Mouse (Mus musculus) MEL (cell line): Measurements from ENCODE around the gene Atp2c1. TPM values are rescaled to one million over a fixed set of nuclear protein-coding genes. Genes with fewer than 3 reads are reported as not detected.

Experiments used
- DNase-seq: peaks from one replicate; pipeline ENCODE4 v3.0.0; 2011; ENCODE audit warnings: low read depth, low spot score
- H3K27ac ChIP-seq: 2 replicates; pipeline ENCODE4 v1.5.1; 2012; ENCODE audit warnings: low read depth, mild to moderate bottlenecking, control low read depth, low read length, moderate library complexity; ENCODE audit not compliant: control insufficient read depth
- H3K27me3 ChIP-seq, 2 experiments: fragments of 150-350 bp in 1 of 2; sonication (generic) in 1 of 2; 2 replicates each; pipeline ENCODE4 v1.6.1; 2012; ENCODE audit warnings: low read length in 2 of 2, mild to moderate bottlenecking in 2 of 2, improper control_type of control experiment in 1 of 2, moderate library complexity in 1 of 2; ENCODE audit not compliant: insufficient read depth in 2 of 2, control insufficient read depth in 1 of 2
- H3K36me3 ChIP-seq, 2 experiments: 2 replicates each; pipeline ENCODE4 v1.6.1; 2012 to 2014; ENCODE audit warnings: low read length in 2 of 2, improper control_type of control experiment in 1 of 2, inconsistent platforms in 1 of 2, mild to moderate bottlenecking in 1 of 2; ENCODE audit not compliant: insufficient read depth in 2 of 2, control insufficient read depth in 1 of 2
- H3K4me1 ChIP-seq, 2 experiments: fragments of 150-350 bp in 1 of 2; sonication (generic) in 1 of 2; 2 replicates each; pipeline ENCODE4 v1.6.1; 2012; ENCODE audit warnings: low read length in 2 of 2, improper control_type of control experiment in 1 of 2, mild to moderate bottlenecking in 1 of 2; ENCODE audit not compliant: insufficient read depth in 2 of 2, control insufficient read depth in 1 of 2
- H3K4me3 ChIP-seq, 2 experiments: fragments of 150-350 bp in 1 of 2; sonication (generic) in 1 of 2; 2 replicates each; pipeline ENCODE4 v1.5.1; 2012; ENCODE audit warnings: low read depth in 2 of 2, low read length in 2 of 2, mild to moderate bottlenecking in 2 of 2, moderate library complexity in 2 of 2, control low read depth in 1 of 2, improper control_type of control experiment in 1 of 2; ENCODE audit not compliant: control insufficient read depth in 1 of 2, insufficient read depth in 1 of 2
- H3K79me2 ChIP-seq: 2 replicates; pipeline ENCODE4 v1.6.1; 2012; ENCODE audit warnings: mild to moderate bottlenecking, low read length, moderate library complexity; ENCODE audit not compliant: control insufficient read depth, poor library complexity, insufficient read depth
- H3K9ac ChIP-seq: 2 replicates; pipeline ENCODE4 v1.6.1; 2012; ENCODE audit warnings: low read depth, mild to moderate bottlenecking, control low read depth, low read length, moderate library complexity; ENCODE audit not compliant: control insufficient read depth, poor library complexity, severe bottlenecking
- H3K9me3 ChIP-seq: fragments of 150-350 bp; sonication (generic); replicated peaks from 2 replicates; pipeline ENCODE4 v1.6.1; 2012; ENCODE audit warnings: mild to moderate bottlenecking, low read length, improper control_type of control experiment, moderate library complexity; ENCODE audit not compliant: insufficient read depth
- BHLHE40 ChIP-seq: IDR thresholded peaks from 2 replicates; pipeline ENCODE4 v1.6.1; 2012; ENCODE audit warnings: low read depth, mild to moderate bottlenecking, inconsistent platforms, low read length, improper control_type of control experiment, borderline replicate concordance
- CHD1 ChIP-seq: IDR thresholded peaks from 2 replicates; pipeline ENCODE4 v1.6.1; 2012; ENCODE audit warnings: low read depth, mild to moderate bottlenecking, inconsistent platforms, low read length, improper control_type of control experiment
- CHD2 ChIP-seq: IDR thresholded peaks from 2 replicates; pipeline ENCODE4 v1.6.1; 2011; ENCODE audit warnings: low read length, improper control_type of control experiment
- E2F4 ChIP-seq: IDR thresholded peaks from 2 replicates; pipeline ENCODE4 v1.6.1; 2011; ENCODE audit warnings: low read depth, low read length, improper control_type of control experiment, borderline replicate concordance
- ELF1 ChIP-seq: IDR thresholded peaks from 2 replicates; pipeline ENCODE4 v1.6.1; 2014; ENCODE audit warnings: low read depth, mild to moderate bottlenecking, inconsistent platforms, low read length, improper control_type of control experiment, moderate library complexity
- EP300 ChIP-seq, 2 experiments: IDR thresholded peaks; 2 replicates each; pipeline ENCODE4 v1.6.1; 2011; ENCODE audit warnings: improper control_type of control experiment in 2 of 2, low read length in 2 of 2, low read depth in 1 of 2, mild to moderate bottlenecking in 1 of 2
- ETS1 ChIP-seq: IDR thresholded peaks from 2 replicates; pipeline ENCODE4 v1.6.1; 2012; ENCODE audit warnings: low read depth, mild to moderate bottlenecking, inconsistent platforms, low read length, improper control_type of control experiment, moderate library complexity
- GABPA ChIP-seq: IDR thresholded peaks from 2 replicates; pipeline ENCODE4 v1.6.1; 2012; ENCODE audit warnings: low read depth, mild to moderate bottlenecking, inconsistent platforms, low read length, improper control_type of control experiment, moderate library complexity
- GATA1 ChIP-seq: IDR thresholded peaks from 2 replicates; pipeline ENCODE4 v1.6.1; 2011; ENCODE audit warnings: low read depth, low read length, improper control_type of control experiment
- HCFC1 ChIP-seq: IDR thresholded peaks from 2 replicates; pipeline ENCODE4 v1.6.1; 2012; ENCODE audit warnings: low read depth, mild to moderate bottlenecking, inconsistent platforms, low read length, improper control_type of control experiment, moderate library complexity
- MAFK ChIP-seq: IDR thresholded peaks from 2 replicates; pipeline ENCODE4 v1.6.1; 2011; ENCODE audit warnings: low read depth, mild to moderate bottlenecking, low read length, improper control_type of control experiment, borderline replicate concordance
- MAX ChIP-seq: IDR thresholded peaks from 2 replicates; pipeline ENCODE4 v1.6.1; 2011; ENCODE audit warnings: low read length, improper control_type of control experiment
- MAZ ChIP-seq: IDR thresholded peaks from 2 replicates; pipeline ENCODE4 v1.6.1; 2012; ENCODE audit warnings: low read depth, mild to moderate bottlenecking, inconsistent platforms, low read length, improper control_type of control experiment
- MEF2A ChIP-seq: IDR thresholded peaks from 2 replicates; pipeline ENCODE4 v1.6.1; 2014; ENCODE audit warnings: low read depth, mild to moderate bottlenecking, inconsistent platforms, low read length, improper control_type of control experiment; ENCODE audit not compliant: poor library complexity, insufficient replicate concordance, severe bottlenecking; ENCODE audit errors: extremely low read depth
- MXI1 ChIP-seq: IDR thresholded peaks from 2 replicates; pipeline ENCODE4 v1.6.1; 2011; ENCODE audit warnings: mild to moderate bottlenecking, low read depth, low read length, improper control_type of control experiment
- MYB ChIP-seq: IDR thresholded peaks from 2 replicates; pipeline ENCODE4 v1.6.1; 2011; ENCODE audit warnings: mild to moderate bottlenecking, low read depth, low read length, improper control_type of control experiment
- MYC ChIP-seq: IDR thresholded peaks from 2 replicates; pipeline ENCODE4 v1.6.1; 2011; ENCODE audit warnings: low read depth, mild to moderate bottlenecking, low read length, improper control_type of control experiment, moderate library complexity
- NRF1 ChIP-seq: IDR thresholded peaks from 2 replicates; pipeline ENCODE4 v1.6.1; 2014; ENCODE audit warnings: low read depth, mild to moderate bottlenecking, inconsistent platforms, low read length, improper control_type of control experiment, moderate library complexity; ENCODE audit not compliant: poor library complexity, insufficient read depth, severe bottlenecking
- POLR2A ChIP-seq, 2 experiments: IDR thresholded peaks; 2 replicates each; pipeline ENCODE4 v1.6.1; 2011 to 2012; ENCODE audit warnings: low read length in 2 of 2, mild to moderate bottlenecking in 2 of 2, control low read depth in 1 of 2, improper control_type of control experiment in 1 of 2, low read depth in 1 of 2, moderate library complexity in 1 of 2; ENCODE audit not compliant: control insufficient read depth in 1 of 2, insufficient read depth in 1 of 2, poor library complexity in 1 of 2
- POLR2AphosphoS2 ChIP-seq: IDR thresholded peaks from 2 replicates; pipeline ENCODE4 v1.6.1; 2011; ENCODE audit warnings: low read length, improper control_type of control experiment
- POLR2AphosphoS5 ChIP-seq: IDR thresholded peaks from 2 replicates; pipeline ENCODE4 v1.6.1; 2012; ENCODE audit warnings: low read depth, borderline replicate concordance, mild to moderate bottlenecking, inconsistent platforms, low read length, moderate library complexity, mixed read lengths
- RAD21 ChIP-seq: IDR thresholded peaks from 2 replicates; pipeline ENCODE4 v1.6.1; 2011; ENCODE audit warnings: mild to moderate bottlenecking, low read depth, low read length, improper control_type of control experiment
- RCOR1 ChIP-seq: IDR thresholded peaks from 2 replicates; pipeline ENCODE4 v1.6.1; 2012; ENCODE audit warnings: low read depth, mild to moderate bottlenecking, inconsistent platforms, low read length, improper control_type of control experiment
- SIN3A ChIP-seq: IDR thresholded peaks from 2 replicates; pipeline ENCODE4 v1.6.1; 2012; ENCODE audit warnings: low read length, improper control_type of control experiment, inconsistent platforms
- SMC3 ChIP-seq: IDR thresholded peaks from 2 replicates; pipeline ENCODE4 v1.6.1; 2011; ENCODE audit warnings: low read depth, low read length, improper control_type of control experiment
- TAL1 ChIP-seq: IDR thresholded peaks from 2 replicates; pipeline ENCODE4 v1.6.1; 2012; ENCODE audit warnings: mild to moderate bottlenecking, inconsistent platforms, low read length, moderate library complexity, mixed read lengths
- TBP ChIP-seq: IDR thresholded peaks from 2 replicates; pipeline ENCODE4 v1.8.0; 2011; ENCODE audit warnings: low read depth, low read length, improper control_type of control experiment
- TCF12 ChIP-seq: IDR thresholded peaks from 2 replicates; pipeline ENCODE4 v1.6.1; 2014; ENCODE audit warnings: low read depth, mild to moderate bottlenecking, inconsistent platforms, low read length, improper control_type of control experiment, moderate library complexity
- UBTF ChIP-seq: IDR thresholded peaks from 2 replicates; pipeline ENCODE4 v1.6.1; 2012; ENCODE audit warnings: low read depth, mild to moderate bottlenecking, inconsistent platforms, low read length, improper control_type of control experiment, moderate library complexity, borderline replicate concordance; ENCODE audit not compliant: insufficient read depth
- USF1 ChIP-seq: IDR thresholded peaks from 2 replicates; pipeline ENCODE4 v1.6.1; 2014; ENCODE audit warnings: low read depth, mild to moderate bottlenecking, inconsistent platforms, low read length, improper control_type of control experiment, moderate library complexity
- USF2 ChIP-seq, 2 experiments: IDR thresholded peaks; 2 replicates each; pipeline ENCODE4 v1.6.1; 2011 to 2012; ENCODE audit warnings: improper control_type of control experiment in 2 of 2, low read length in 2 of 2, borderline replicate concordance in 1 of 2, inconsistent platforms in 1 of 2, low read depth in 1 of 2, mild to moderate bottlenecking in 1 of 2; ENCODE audit not compliant: insufficient read depth in 1 of 2
- ZC3H11A ChIP-seq: IDR thresholded peaks from 2 replicates; pipeline ENCODE4 v1.6.1; 2012; ENCODE audit warnings: low read depth, mild to moderate bottlenecking, inconsistent platforms, low read length, improper control_type of control experiment
- ZKSCAN1 ChIP-seq: IDR thresholded peaks from 2 replicates; pipeline ENCODE4 v1.6.1; 2012; ENCODE audit warnings: low read depth, mild to moderate bottlenecking, inconsistent platforms, low read length, improper control_type of control experiment, moderate library complexity
- ZMIZ1 ChIP-seq: IDR thresholded peaks from 2 replicates; pipeline ENCODE4 v1.6.1; 2012; ENCODE audit warnings: low read depth, mild to moderate bottlenecking, inconsistent platforms, low read length, improper control_type of control experiment, moderate library complexity
- ZNF384 ChIP-seq: IDR thresholded peaks from 2 replicates; pipeline ENCODE4 v1.6.1; 2012; ENCODE audit warnings: low read depth, mild to moderate bottlenecking, inconsistent platforms, low read length, improper control_type of control experiment
- polyA plus RNA-seq, 2 experiments: library from polyadenylated mRNA; stranded (reverse) in 1 of 2; unstranded in 1 of 2; fragments of >175 nt in 1 of 2; fragments of >200 nt in 1 of 2; gene quantifications; 2 replicates each; pipeline versions ENCODE4 v1.2.1 to v1.2.4; 2012; ENCODE audit warnings: low replicate concordance in 2 of 2, low read depth in 1 of 2; ENCODE audit not compliant: insufficient read length in 2 of 2, insufficient read depth in 1 of 2, missing spikeins in 1 of 2
- total RNA-seq: library from RNA; depleted of rRNA; stranded (reverse); fragments of 300-350 nt; gene quantifications from 2 replicates; pipeline ENCODE4 v1.2.3, GENCODE M21; 2012

Gene Atp2c1
- total and polyA plus RNA-seq, 3 experiments = 32.7 to 33.6 TPM; not detected in 1

- no peak for TF ChIP-seq RAD21
- TF ChIP-seq POLR2AphosphoS2 = no peak
- peak; percentile 71 for TF ChIP-seq TAL1
- TF ChIP-seq BHLHE40 = peak; percentile 59; the same call in 1 of the 2 replicates
- no peak for TF ChIP-seq TBP
- no peak for TF ChIP-seq MYB
- no peak for TF ChIP-seq ZKSCAN1
- TF ChIP-seq CHD2 = no peak
- no peak for TF ChIP-seq ZNF384
- peak; percentile 46; the same call in 1 of the 2 replicates for TF ChIP-seq ELF1
- no peak for TF ChIP-seq UBTF
- no peak for TF ChIP-seq USF1
- TF ChIP-seq MEF2A = no peak
- peak; percentile 33; the same call in 1 of the 2 replicates for TF ChIP-seq ETS1
- no peak for TF ChIP-seq POLR2AphosphoS5
- no peak for TF ChIP-seq USF2 (IDR thresholded peaks at IDR 0.05; ENCODE audit: borderline replicate concordance in 1 of 2, insufficient read depth in 1 of 2, low read depth in 1 of 2, low read length in 2 of 2)
- peak; percentile 64 for TF ChIP-seq SIN3A
- no peak for TF ChIP-seq GABPA
- TF ChIP-seq RCOR1 = peak; percentile 87
- TF ChIP-seq MXI1 = 0 out of 2 replicates have a peak, but pooled peaks have one; percentile 46
- TF ChIP-seq NRF1 = no peak
- no peak for TF ChIP-seq CHD1
- no peak for TF ChIP-seq MAFK
- no peak for TF ChIP-seq HCFC1
- TF ChIP-seq MYC = no peak
- TF ChIP-seq TCF12 = peak; percentile 72
- peak; percentile 54 to 79 for TF ChIP-seq EP300 (IDR thresholded peaks at IDR 0.05; ENCODE audit: low read depth in 1 of 2, low read length in 2 of 2)
- no peak for TF ChIP-seq ZC3H11A
- no peak for TF ChIP-seq MAZ
- TF ChIP-seq SMC3 = no peak
- TF ChIP-seq E2F4 = no peak
- TF ChIP-seq GATA1 = peak; percentile 73
- no peak for TF ChIP-seq POLR2A (IDR thresholded peaks at IDR 0.05; ENCODE audit: control insufficient read depth in 1 of 2, insufficient read depth in 1 of 2, low read depth in 1 of 2, low read length in 2 of 2, poor library complexity in 1 of 2)
- peak; percentile 33; the same call in 1 of the 2 replicates for TF ChIP-seq MAX
- no peak for TF ChIP-seq ZMIZ1
- H3K4me1 ChIP-seq = peaks cover 8 to 19% of the 10 kb centered on the region in 2 experiments
- DNase-seq = peak; percentile 75
- peak overlapping the region in 1 of 2 experiments; percentile 18; a peak in 1 of 4 replicates for H3K4me3 ChIP-seq
- no peaks in the 10 kb centered on the region for H3K9me3 ChIP-seq
- peak overlapping the region; percentile 67 for H3K27ac ChIP-seq
- H3K79me2 ChIP-seq = peaks cover 3% of the 10 kb centered on the region; the same call in 1 of the 2 replicates
- no peaks in the 10 kb centered on the region for H3K27me3 ChIP-seq
- peaks cover 0 to 18% of the 10 kb centered on the region in 2 experiments; a peak in 2 of 4 replicates for H3K36me3 ChIP-seq
- H3K9ac ChIP-seq = peak overlapping the region; percentile 10; the same call in 1 of the 2 replicates
Measured at GRCm38 (mm10) chr9:105484338-105485084, 42.6 kb downstream of the Atp2c1 start.
